Mouse (Mus musculus) adrenal gland, postnatal 10 days (tissue): ENCODE measurements around the gene Resp18. TPM values are rescaled to one million over a fixed set of nuclear protein-coding genes. Genes with fewer than 3 reads are reported as not detected.
"Not testable (repeated sequence)": the region's sequence is repeated elsewhere in the genome, so short reads cannot be mapped to it uniquely, and the experiment has no call there.

Experiments used
- DNase-seq: peaks from one replicate; pipeline ENCODE4 v3.0.0; 2021; ENCODE audit warnings: mixed read lengths
- total RNA-seq, 2 experiments: library from RNA; stranded (reverse); gene quantifications; 2 replicates each; pipeline ENCODE4 v1.2.3; 2021

The Resp18 gene
- total RNA-seq, 2 experiments from 2014 or later = 103 to 109 TPM

DNA sequence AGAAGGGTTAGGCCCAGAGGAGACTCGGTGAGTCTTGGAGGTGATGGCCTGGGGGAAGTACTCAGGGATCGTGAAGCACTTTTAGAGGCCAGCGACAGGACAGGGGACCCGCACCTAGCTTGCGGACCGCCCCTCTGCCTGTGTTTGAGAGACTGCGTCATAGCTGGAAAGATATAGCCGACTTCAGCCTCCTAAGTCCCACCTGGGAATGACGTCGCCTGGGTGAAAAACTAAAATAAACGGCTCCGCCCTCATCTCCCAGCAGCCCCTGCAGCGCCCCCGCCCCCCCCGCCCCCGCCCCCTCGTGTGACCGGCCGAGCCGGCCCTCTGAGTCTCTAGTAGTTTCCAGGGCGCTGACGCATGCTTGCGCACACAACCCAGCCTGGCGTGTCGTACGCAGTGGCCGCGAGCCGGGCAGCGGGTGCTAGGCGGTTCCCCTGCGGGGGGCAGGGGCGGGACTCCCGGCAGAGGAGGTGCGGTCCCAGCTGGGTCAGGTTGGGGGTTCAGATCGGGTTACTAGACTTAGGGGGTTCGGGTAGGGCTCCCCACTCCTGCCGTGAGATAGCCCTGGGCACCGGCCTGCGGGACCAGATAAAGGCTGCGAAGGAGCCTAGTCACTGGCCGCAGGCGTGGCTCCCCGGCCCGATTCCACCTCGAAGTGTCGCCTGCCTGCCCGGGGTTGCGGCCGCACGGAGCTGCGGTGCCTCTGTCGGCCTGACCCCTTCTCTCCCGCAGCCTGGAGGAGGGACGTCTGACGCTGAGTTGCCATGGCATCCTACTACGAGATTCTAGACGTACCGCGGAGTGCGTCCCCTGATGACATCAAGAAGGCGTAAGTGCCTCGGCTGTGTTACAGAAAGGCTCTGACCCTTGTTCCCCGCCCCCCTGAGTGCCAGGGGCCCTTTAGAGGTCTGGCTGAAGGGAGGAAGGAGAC is 41.8 kb downstream of the Resp18 start, which contains the start of gene Dnajb2:
Gene Dnajb2 (plus strand): TSS at position 290 of the 934 bp plus-strand sequence.
- peak; percentile 94 for DNase-seq

DNA sequence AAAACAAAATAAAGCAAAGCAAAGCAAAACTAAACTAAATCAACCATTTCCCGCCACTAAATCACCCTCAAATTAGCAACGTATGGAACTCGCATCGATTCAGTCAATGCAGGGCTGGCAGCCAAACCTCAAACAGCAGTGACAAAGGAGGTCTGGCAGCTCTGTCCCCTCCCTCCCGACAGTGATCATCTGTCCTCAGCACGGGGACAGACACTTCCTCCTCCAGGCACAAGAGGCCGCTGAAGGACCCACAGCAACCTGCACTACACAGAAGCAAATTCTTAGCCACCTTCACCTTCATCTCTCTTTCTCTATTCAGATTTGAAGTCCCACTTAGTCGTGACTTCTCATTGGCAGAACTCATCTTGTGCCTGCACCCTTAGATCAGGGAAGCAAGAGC is 43.6 kb downstream of the Resp18 start:
- DNase-seq = peak; percentile 76

DNA sequence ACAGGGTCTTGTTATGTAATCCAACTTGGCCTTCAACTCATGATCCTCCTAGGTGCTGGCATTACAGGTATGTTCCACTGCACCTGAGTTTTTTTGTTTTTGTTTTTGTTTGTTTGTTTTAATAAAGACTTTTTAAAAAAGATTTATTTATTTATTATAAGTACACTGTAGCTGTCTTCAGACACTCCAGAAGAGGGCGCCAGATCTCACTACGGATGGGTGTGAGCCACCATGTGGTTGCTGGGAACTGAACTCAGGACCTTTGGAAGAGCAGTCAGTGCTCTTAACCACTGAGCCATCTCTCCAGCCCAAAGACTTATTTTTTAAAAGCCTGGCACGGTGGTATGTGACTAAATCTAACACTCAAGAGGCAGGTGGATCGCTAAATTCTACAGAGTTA is 45.7 kb downstream of the Resp18 start:
- DNase-seq = not testable (repeated sequence)

DNA sequence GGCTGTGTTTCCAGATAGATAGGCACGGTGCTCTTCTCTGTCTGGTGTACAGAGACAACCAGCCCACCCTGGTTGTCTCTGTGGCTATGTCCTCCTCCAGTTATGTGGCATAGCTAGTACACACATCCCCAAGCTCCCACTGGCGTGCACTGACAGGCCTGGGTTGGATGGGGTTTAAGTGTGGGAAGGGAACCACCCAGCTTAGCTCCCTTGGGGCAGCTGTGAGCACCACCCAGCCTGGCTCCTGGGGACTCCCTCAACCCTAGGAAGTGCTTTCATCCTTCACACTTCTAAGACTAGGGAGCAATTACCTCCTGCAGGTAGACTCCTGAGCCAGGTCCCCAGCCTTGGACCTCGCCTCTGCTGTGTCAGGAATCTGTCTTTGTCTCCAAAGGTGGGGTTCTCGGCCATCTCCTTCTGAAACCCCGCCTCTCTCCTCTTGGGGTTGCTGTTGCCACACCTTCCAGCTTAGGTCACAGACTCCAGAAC is 46.5 kb downstream of the Resp18 start, which contains the start of gene A630095N17Rik:
Gene A630095N17Rik (minus strand): TSS at position 439 of the 489 bp plus-strand sequence.
- DNase-seq = no peak

DNA sequence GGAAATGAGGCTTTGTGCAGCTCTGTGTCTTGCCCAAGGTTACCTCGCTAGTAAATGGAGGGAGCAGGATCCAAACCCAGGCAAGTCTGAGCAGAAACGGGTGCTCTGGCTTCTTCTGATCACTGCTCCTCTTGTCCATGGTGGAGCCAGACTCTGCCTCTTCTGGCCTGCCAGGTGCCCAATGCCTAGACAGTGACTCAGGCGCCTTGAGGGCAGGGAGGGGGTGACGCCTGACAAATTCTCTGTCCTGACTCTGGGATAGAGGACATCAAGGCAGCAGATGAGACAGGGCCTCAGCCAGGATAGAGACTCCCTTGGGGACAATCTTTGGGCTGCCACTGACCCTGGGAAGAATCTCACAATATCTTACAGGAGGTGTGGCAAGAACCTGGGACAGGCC is 47.0 kb downstream of the Resp18 start:
- no peak for DNase-seq

DNA sequence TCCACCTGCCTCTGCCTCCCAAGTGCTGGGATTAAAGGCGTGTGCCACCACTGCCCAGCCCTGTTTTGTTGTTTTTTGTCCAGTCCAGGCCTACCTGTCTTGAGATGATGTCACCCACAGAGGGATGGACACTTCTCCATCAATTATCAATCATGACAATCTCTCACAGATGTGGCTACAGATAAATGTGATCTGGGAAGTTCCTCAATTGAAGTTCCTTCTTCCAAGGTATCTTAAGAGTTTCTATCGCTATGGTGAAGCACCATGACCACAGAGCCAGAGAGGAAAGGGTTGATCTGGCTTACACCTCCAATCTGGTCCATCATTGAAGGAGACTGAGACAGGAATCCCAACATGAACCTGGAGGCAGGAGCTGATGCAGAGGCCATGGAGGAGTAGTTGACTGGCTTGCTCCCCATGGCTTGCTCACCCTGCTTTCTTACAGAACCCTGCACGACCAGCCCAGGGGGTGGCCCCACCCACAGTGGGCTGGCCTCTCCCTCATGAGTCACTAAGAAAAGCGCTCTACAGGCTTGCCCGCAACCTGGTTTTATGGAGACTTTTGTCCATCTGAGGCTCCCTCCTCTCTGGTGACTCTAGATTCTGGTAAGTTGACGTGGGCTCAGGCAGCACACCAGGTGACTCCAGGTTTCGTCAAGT is 47.8 kb downstream of the Resp18 start:
- no peak for DNase-seq

DNA sequence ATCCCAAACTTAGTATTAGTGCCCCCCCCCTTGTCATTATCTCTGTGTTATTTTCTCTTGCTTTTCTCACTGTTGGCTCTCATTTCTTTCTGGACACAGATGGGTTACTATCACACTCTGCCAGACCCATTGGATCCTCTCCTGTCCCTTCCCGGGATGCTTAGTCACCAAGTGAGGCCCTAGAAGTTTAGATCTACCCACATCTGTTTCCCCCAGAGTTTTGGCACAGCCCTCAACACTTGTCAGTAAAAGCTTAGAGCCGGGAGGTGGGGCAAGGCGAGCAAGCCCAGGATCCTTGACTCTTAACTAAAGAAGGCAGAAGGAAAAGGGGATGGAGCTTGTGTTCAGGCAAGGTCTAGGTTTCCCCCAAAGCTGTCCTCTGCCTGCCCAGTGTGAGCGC is 49.1 kb downstream of the Resp18 start:
- DNase-seq = no peak

DNA sequence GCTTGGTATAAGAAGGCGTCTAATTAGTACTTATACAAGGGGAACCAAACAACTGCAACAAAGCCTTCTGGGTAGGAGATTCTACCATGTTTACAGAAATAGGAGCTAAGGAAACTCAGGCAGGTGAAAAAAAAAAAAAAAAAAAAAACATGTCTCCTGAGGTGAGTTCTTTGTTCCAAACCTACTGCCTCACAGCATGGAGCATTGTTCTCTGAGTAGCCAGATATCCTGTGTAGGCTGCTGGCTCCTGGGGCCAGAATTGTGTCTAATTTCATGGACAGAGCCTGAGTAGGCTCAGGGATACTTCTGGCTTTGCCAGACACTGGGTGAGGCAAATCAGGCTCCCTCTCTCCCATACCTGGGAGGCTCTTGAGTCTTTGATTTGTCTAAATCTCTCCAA is 50.6 kb downstream of the Resp18 start:
- no peak for DNase-seq

DNA sequence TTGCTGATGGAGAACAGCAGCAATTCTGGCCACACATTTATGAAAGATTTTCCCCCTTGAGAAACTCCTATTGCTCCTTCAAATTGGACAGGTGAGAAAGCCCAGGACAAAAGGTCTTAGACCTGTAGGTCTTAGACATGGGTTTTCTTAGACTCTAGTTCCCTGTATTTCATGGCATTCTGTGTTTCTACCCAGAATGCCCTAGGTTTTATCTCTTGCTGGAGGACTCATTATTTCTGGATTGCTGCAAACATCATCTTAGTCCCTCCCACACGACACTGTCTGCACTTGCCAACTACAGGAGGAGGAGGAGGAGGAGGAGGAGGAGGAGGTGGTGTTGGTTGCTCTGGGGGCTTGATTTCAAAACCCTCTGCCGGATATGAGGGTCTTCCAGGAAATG is 52.1 kb downstream of the Resp18 start:
- no peak for DNase-seq

DNA sequence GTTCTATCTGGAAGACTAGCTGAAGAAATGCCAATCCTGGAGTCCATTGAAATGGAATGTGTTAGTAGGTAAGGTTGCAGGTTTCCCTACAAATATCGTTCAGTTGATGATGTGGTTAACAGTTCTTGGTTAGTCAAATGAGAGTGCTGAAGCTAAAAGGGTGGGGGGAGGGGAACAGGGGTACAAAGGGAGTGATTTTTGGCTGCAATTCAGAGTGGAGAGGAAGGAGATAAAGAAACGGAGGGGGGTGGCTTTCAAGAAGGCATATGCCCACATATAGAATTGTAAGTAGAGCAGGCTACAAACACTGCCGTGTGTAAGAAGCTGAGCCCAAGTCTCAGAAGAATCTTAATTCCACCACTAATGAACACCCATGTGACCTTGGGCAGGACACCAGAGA is 52.7 kb downstream of the Resp18 start:
- no peak for DNase-seq

DNA sequence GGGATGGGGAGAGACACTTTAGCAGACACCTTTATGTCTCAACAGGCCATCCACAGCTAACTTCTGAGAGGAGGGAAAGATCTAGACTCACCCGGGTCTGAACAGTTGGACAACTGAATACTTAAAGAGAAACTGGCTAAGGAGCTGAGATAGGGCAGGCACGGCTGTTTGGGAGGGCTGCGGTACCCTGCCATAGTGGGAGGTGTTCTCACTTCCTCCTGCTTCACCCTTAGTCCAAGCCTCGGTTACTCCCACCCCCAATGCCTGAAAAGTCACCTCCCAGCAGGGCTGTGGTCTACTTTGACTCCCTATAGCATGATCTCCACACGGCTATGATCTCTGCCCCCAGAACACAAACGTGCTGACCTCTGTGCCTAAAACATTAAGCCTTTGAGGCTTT is 54.7 kb downstream of the Resp18 start:
- no peak for DNase-seq

DNA sequence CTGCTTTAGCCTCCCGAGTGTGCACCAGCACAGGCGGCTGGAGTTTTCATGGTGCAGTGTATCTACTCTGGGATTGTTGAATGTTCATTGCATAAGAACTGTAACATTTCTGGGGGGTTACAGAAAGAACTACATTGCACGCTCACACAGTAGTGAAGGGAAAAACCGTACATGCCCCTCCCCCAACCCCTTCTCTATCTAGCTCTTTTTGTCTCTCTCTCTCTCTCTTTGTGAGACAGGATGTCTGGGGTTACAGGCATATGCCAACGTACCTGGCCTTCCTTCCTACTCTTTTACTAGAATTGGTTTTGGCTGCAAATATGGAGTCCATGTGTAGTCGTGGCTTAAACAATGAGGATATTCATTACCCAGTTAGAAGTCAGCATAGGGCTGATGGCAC is 55.3 kb downstream of the Resp18 start:
- DNase-seq = no peak

Other genes with a start within 250 kb of the Resp18 start
- gene Nhej1, start 153.2 kb downstream of the Resp18 start, total RNA-seq = 1 to 10 TPM; 3.0 to 5.5 TPM
- gene Slc23a3, start 144.5 kb downstream of the Resp18 start, total RNA-seq = under 1 TPM; 0.36 to 0.45 TPM
- gene Cnppd1, start 135.7 kb downstream of the Resp18 start, total RNA-seq = 10 to 100 TPM; 41.0 to 46.4 TPM
- 10 to 100 TPM; 72.8 TPM for gene Retreg2, start 135.6 kb downstream of the Resp18 start, total RNA-seq
- gene Zfand2b, start 109.8 kb downstream of the Resp18 start, total RNA-seq = 10 to 100 TPM; 27.5 to 29.4 TPM
- gene Abcb6, start 98.0 kb downstream of the Resp18 start, total RNA-seq = 10 to 100 TPM; 46.7 to 55.3 TPM
- gene Ankzf1, start 86.3 kb downstream of the Resp18 start, total RNA-seq = 10 to 100 TPM; 14.0 to 20.8 TPM
- 10 to 100 TPM; 35.4 to 39.1 TPM for gene Atg9a, start 86.2 kb downstream of the Resp18 start, total RNA-seq
- 10 to 100 TPM; 18.3 to 26.6 TPM for gene Glb1l, start 67.6 kb downstream of the Resp18 start, total RNA-seq
- gene Stk16, start 67.6 kb downstream of the Resp18 start, total RNA-seq = 100 to 1,000 TPM in 1 of 2 experiments, 10 to 100 TPM in 1; 91.9 to 101 TPM
- gene Tuba4a, start 58.5 kb downstream of the Resp18 start, total RNA-seq = 100 to 1,000 TPM in 1 of 2 experiments, 10 to 100 TPM in 1; 47.1 to 104 TPM
- not detected for gene A630095N17Rik, start 46.3 kb downstream of the Resp18 start, total RNA-seq
- gene Dnajb2, start 42.0 kb downstream of the Resp18 start, total RNA-seq = 10 to 100 TPM; 40.5 to 45.1 TPM
- gene Ptprn, start 13.9 kb downstream of the Resp18 start, total RNA-seq = 10 to 100 TPM; 47.9 to 50.3 TPM
- gene Dnpep, start 39.6 kb upstream of the Resp18 start, total RNA-seq = 100 to 1,000 TPM; 103 to 106 TPM
- 100 to 1,000 TPM in 1 of 2 experiments, 10 to 100 TPM in 1; 62.7 to 208 TPM for gene Des, start 81.9 kb upstream of the Resp18 start, total RNA-seq
- gene Speg, start 96.9 kb upstream of the Resp18 start, total RNA-seq = 10 to 100 TPM; 12.8 to 30.6 TPM
- gene Gmppa, start 157.5 kb upstream of the Resp18 start, total RNA-seq = 10 to 100 TPM; 58.6 to 61.8 TPM
- gene Asic4, start 172.0 kb upstream of the Resp18 start, total RNA-seq = 1 to 10 TPM; 2.5 to 3.3 TPM
- gene Chpf, start 200.9 kb upstream of the Resp18 start, total RNA-seq = 10 to 100 TPM; 36.9 to 43.6 TPM
- 1 to 10 TPM; 2.5 to 3.8 TPM for gene Tmem198, start 201.1 kb upstream of the Resp18 start, total RNA-seq
- 100 to 1,000 TPM in 1 of 2 experiments, 10 to 100 TPM in 1; 95.2 to 118 TPM for gene Obsl1, start 228.0 kb upstream of the Resp18 start, total RNA-seq
- 10 to 100 TPM; 47.4 to 78.9 TPM for gene Inha, start 228.7 kb upstream of the Resp18 start, total RNA-seq
- gene Stk11ip, start 243.1 kb upstream of the Resp18 start, total RNA-seq = 10 to 100 TPM; 17.0 to 21.9 TPM